Mouse (Mus musculus) embryonic facial prominence, embryonic 10.5 days (tissue): Measurements from ENCODE around the gene Mknk1. TPM values are rescaled to one million over a fixed set of nuclear protein-coding genes. Genes with fewer than 3 reads are reported as not detected.
A peak's percentile ranks its signal among the peaks of the same experiment; 100 is the strongest.

ENCODE experiments used
- DNase-seq: peaks from one replicate; pipeline ENCODE4 v3.0.0-alpha.2; 2017; ENCODE audit warnings: low spot score
- H3K27ac ChIP-seq: fragments of 300-500 bp; sonication (generic); replicated peaks from 2 replicates; pipeline ENCODE4 v1.5.1; 2016; ENCODE audit warnings: mild to moderate bottlenecking
- H3K27me3 ChIP-seq: fragments of 300-500 bp; sonication (generic); replicated peaks from 2 replicates; pipeline ENCODE4 v1.6.1; 2016; ENCODE audit warnings: low read depth, mild to moderate bottlenecking; ENCODE audit not compliant: poor library complexity, severe bottlenecking
- H3K36me3 ChIP-seq: fragments of 300-500 bp; sonication (generic); replicated peaks from 2 replicates; pipeline ENCODE4 v1.6.1; 2016; ENCODE audit warnings: mild to moderate bottlenecking, moderate library complexity
- H3K4me1 ChIP-seq: fragments of 300-500 bp; sonication (generic); 2 replicates; pipeline ENCODE4 v1.6.1; 2016
- H3K4me3 ChIP-seq: fragments of 300-500 bp; sonication (generic); 2 replicates; pipeline ENCODE4 v1.5.1; 2016; ENCODE audit warnings: mild to moderate bottlenecking, moderate library complexity
- H3K9me3 ChIP-seq: fragments of 300-500 bp; sonication (generic); 2 replicates; pipeline ENCODE4 v1.6.1; 2016; ENCODE audit warnings: mild to moderate bottlenecking
- WGBS: fragments of 180-500 bp; shearing (Covaris S2); methylation state at CpG from one replicate; pipeline ENCODE4 v1.1.7; 2016; 5-methylcytosine and 5-hydroxymethylcytosine counted together
- polyA plus RNA-seq: library from polyadenylated mRNA; unstranded; fragments of >200 nt; fragmentation: Nextera tagmentation; extraction: Ambion mirVana; gene quantifications from 2 replicates; pipeline ENCODE4 v1.2.1, GENCODE M21; 2016

The Mknk1 gene
- 23.0 and 23.6 TPM in 2 replicates for polyA plus RNA-seq

DNA sequence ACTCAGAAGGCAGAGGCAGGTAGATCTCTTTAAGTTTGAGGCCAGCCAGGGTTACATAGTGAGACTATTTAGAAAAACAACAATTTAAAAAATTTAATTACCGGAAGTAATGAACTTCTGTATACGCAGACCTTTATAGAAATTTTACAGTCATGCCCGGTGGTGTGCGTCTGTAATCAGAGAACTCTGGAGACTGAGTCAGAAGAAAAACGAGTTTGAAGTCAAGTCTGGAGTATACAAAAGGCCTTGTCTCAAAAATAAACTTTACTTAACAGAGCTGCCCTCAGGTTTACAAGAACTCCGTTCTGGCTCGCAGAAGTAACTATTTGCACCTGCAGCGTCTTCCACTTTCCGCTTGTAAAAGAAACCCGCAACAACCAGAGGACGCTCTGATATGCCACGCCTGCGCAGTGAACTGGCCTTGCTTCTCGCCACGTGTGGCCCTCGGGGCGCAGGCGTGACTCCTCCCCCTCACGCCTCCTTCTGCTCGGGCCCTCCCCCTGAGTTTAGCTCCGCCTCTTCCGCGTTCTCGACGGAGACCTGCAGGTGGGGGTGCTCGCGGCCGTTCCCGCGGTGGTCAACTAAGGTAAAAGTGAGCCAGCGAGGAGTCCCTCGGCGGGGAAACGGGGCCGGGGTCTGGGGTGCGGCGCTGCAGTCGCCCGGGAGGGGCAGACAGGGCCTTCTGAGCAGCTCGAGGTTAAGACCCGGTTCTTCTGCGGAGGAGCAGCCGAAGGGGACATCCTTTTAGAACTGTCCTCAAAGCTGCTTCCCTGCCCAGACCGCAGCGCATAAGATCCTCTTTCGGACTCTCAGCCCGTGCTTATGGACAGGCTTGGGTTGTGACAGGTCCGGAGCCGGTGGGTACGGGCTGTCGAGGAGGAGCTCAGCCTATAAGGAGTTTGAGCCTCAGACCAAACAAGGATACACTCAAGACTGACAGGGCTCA is at the start of gene Mknk1:
TSS of gene Mknk1 (plus strand) at position 503 of the 946 bp plus-strand sequence.
- WGBS, result 3% methylated on average over 51 of the region's 51 CpGs
- DNase-seq, result peak; percentile 95
- no peaks in the 10 kb centered on the region for H3K9me3 ChIP-seq
- peak within 1 kb of the TSS; percentile 88 for H3K4me3 ChIP-seq
- H3K36me3 ChIP-seq, result no peaks in the 10 kb centered on the region
- H3K27ac ChIP-seq, result peak within 1 kb of the TSS; percentile 84
- peaks cover 23% of the 10 kb centered on the region for H3K4me1 ChIP-seq
- H3K27me3 ChIP-seq, result no peaks in the 10 kb centered on the region

DNA sequence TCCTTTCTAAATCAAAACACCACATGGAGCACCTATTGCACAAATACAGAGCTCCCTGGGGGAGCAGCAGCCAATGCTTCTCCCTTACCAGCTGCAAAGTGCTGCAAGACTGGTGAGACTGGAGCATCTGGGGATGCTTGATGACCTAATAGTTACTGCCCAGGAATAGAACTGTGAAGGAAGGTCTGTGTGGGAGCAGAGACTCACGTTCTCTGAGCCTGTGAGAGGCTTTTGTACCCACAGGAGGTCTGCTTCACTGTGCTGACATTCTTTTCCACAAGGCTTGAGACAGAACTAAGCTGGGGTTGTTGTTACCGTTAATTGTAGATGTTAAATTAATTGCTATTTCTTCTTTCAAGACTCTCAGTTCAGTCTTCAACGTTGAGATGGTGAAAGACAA is 48.1 kb upstream of the Mknk1 start:
- WGBS, result 84% methylated on average over 3 of the region's 3 CpGs
- peaks cover 5% of the 10 kb centered on the region for H3K4me1 ChIP-seq
- peaks cover 50% of the 10 kb centered on the region for H3K36me3 ChIP-seq
- no peaks in the 10 kb centered on the region for H3K27me3 ChIP-seq
- DNase-seq, result no peak
- H3K9me3 ChIP-seq, result no peaks in the 10 kb centered on the region
- no peak overlapping the region for H3K4me3 ChIP-seq
- H3K27ac ChIP-seq, result no peak overlapping the region

DNA sequence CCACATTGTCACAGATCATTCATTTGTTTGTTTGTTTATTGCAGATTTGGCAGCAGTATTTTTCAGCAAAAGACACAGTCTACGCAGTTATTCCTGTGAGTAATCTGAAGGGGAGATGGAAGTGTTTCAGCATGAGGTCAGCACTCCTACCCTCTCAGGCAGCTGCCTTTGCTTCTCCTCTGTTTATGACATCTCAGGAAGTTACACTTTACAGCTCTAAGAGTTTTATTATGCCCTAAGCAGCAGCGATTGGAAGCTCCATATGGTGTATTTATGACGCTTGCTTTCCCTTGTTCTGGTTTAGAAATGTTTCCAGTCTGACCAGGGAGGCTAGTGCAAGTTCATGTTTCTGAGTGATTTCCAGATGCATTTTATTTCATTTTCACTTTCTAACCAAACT is 43.6 kb upstream of the Mknk1 start:
- no peak for DNase-seq
- H3K4me3 ChIP-seq, result no peak overlapping the region
- no peaks in the 10 kb centered on the region for H3K4me1 ChIP-seq
- peaks cover 77% of the 10 kb centered on the region for H3K36me3 ChIP-seq
- 96% methylated on average over 3 of the region's 3 CpGs for WGBS
- H3K27ac ChIP-seq, result no peak overlapping the region
- no peaks in the 10 kb centered on the region for H3K27me3 ChIP-seq
- H3K9me3 ChIP-seq, result no peaks in the 10 kb centered on the region

DNA sequence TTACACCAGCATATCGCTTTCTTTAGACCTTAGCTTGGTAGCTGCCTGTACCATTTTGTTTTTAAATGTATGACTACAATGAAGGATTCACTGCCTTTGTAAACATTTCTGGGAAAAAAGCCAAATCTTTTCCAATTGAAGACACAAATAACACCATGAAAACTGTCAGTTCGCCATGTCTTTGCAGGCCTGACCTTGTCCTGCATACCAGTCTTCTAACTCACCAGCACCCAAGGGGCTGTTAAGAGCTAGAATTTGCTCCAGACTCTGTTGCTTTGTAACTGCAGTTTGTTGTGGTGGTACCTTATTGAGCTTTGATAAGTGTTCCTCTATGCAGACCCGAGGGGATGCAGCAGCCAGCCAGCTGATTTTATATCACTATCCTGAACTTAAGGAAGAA is 39.0 kb upstream of the Mknk1 start:
- Histone ChIP-seq H3K4me3 (no peak overlapping the region), H3K36me3 (peaks cover 72% of the 10 kb centered on the region), H3K27ac (no peak overlapping the region), H3K27me3 (no peaks in the 10 kb centered on the region), H3K9me3 (no peaks in the 10 kb centered on the region), H3K4me1 (no peaks in the 10 kb centered on the region)
- DNase-seq, result no peak
- WGBS, result 92% methylated on average over 3 of the region's 3 CpGs

DNA sequence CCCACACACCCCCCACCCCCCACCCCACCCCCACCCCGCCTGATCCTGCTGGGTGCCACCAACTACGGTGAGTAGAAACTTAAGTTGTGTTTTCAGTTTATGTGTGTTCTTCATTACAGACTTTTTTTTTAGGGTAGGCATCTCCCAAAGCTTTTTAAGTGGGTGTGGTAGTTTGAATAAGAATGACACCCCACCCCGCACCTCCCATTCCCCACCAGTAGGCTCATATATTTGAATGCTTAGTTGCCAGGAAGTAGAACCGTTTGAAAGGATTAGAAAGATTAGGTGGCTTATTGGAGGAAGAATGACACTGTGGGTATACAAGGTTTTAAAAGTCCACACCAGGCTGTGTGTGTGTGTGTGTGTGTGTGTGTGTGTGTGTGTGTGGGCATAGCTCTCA is 26.7 kb upstream of the Mknk1 start:
- WGBS, result 90% methylated on average over 4 of the region's 4 CpGs
- Histone ChIP-seq H3K27ac (no peak overlapping the region), H3K4me3 (no peak overlapping the region), H3K36me3 (peaks cover 54% of the 10 kb centered on the region), H3K27me3 (no peaks in the 10 kb centered on the region), H3K4me1 (no peaks in the 10 kb centered on the region), H3K9me3 (no peaks in the 10 kb centered on the region)
- DNase-seq, result no peak

DNA sequence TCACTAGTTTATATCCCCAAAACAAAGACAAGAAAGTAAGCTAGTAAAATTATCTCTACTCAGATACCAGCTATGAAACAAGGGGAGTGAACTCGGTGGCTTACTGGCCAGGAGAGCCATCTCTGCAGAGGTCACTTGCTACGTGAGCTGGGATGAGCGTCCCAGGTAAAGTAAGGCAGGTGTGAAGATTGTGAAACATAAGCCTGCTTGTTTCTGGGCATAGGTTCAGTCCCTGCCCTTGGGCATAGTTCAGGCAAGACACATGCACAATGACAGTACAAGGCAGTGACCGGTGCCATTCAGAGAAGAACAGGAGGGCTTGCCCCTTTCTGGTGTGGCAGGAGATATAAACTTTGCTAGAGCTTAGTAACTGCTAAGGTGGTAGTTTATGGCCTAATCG is 23.4 kb upstream of the Mknk1 start:
- no peak for DNase-seq
- Histone ChIP-seq H3K4me1 (no peaks in the 10 kb centered on the region), H3K4me3 (no peak overlapping the region), H3K27ac (no peak overlapping the region), H3K9me3 (no peaks in the 10 kb centered on the region), H3K27me3 (no peaks in the 10 kb centered on the region), H3K36me3 (peaks cover 47% of the 10 kb centered on the region)
- WGBS, result 91% methylated on average over 5 of the region's 5 CpGs

DNA sequence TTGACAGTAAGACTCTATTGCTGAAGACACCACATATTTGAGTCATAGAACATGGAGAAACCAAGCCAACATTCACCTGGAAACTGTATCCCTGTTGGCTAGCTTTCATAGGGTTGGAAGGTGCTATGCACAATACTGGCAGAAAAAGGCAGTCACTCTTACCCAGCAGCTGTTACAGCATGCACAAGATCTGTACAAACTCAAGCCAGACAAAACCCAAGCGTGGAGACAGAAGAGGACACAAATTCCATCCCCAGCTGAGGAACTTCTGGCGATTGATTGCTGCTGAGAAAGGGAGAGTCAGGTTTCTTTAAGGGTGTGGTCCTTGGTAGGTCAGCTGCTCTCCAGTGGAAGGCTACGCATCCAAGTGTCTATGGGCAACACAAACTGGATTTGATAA is 18.8 kb upstream of the Mknk1 start:
- H3K27ac ChIP-seq, result no peak overlapping the region

DNA sequence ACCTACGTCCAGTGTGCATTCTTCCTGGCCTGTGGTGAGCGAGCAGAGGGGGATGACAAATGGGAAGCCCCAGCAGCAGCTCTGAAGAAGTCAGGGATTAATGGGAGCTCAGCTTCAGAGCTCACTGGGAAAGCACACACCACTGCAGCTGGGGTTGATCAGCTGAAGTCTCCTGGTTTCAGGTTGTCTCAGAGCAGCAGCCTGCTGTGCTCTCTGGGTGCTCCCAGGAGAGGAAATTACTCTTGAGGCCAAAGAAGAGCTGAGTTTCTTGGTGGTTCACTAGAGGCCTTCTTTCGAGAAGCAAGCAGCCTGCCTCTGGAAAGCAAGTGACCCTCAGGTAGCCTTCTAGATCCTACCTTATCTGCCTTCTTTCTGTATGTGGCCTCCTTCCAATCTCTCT is 18.1 kb upstream of the Mknk1 start:
- no peak overlapping the region for H3K4me3 ChIP-seq
- no peak for DNase-seq
- H3K4me1 ChIP-seq, result peaks cover 8% of the 10 kb centered on the region; the same call in 1 of the 2 replicates
- 80% methylated on average over 3 of the region's 3 CpGs for WGBS
- no peak overlapping the region for H3K27ac ChIP-seq
- H3K9me3 ChIP-seq, result no peaks in the 10 kb centered on the region
- no peaks in the 10 kb centered on the region for H3K27me3 ChIP-seq
- peaks cover 5% of the 10 kb centered on the region; the same call in 1 of the 2 replicates for H3K36me3 ChIP-seq

More for the DNA sequence above, 18.8 kb upstream of the Mknk1 start:
- Histone ChIP-seq H3K27me3 (no peaks in the 10 kb centered on the region), H3K4me3 (no peak overlapping the region), H3K36me3 (peaks cover 13% of the 10 kb centered on the region; the same call in 1 of the 2 replicates), H3K4me1 (peaks cover 8% of the 10 kb centered on the region; the same call in 1 of the 2 replicates), H3K9me3 (no peaks in the 10 kb centered on the region)
- WGBS, result 77% methylated on average over 3 of the region's 3 CpGs
- no peak for DNase-seq

DNA sequence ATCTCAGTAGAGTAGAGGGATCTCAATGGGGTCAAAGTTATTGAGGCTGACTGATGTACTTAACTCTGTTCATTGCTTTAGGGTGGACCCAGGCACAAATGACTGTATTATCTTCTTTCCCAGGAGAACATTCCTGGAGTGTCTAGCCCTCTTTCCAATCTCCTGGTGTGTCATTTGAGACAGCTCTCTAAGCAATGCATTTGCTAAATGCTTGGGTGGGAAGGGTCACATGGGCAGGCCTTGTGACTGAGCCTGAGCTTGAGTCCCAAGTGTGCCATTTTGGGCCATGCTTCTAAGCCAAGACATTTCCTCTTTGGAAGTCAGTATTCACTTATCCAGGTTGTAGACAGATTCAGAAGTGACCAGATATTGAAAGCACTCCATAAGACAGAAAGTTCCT is 17.6 kb upstream of the Mknk1 start:
- DNase-seq, result no peak
- Histone ChIP-seq H3K27me3 (peaks cover under 1% of the 10 kb centered on the region), H3K36me3 (peaks cover under 1% of the 10 kb centered on the region; the same call in 1 of the 2 replicates), H3K4me1 (peaks cover 8% of the 10 kb centered on the region; the same call in 1 of the 2 replicates), H3K27ac (no peak overlapping the region), H3K9me3 (no peaks in the 10 kb centered on the region), H3K4me3 (no peak overlapping the region)

DNA sequence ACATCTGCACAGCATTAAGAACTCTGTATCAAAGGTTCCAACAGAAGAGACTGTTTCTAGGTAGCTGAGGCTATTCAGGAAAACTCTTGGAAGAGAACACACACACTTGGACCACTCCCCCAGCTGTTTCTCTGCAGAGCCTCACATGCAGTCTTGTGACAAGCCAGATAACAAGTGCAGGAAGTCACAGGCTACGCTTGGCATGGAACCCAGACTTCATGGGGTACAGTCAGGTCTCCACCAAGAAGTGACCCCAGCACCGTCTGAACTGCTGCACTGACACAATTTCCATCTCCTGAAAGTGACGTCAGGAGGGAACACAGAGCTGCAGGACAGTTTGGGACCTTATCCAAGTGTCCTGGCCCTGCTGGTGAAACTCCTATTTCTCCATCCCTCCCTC is 17.1 kb upstream of the Mknk1 start:
- H3K9me3 ChIP-seq, result no peaks in the 10 kb centered on the region
- H3K27ac ChIP-seq, result no peak overlapping the region
- no peaks in the 10 kb centered on the region for H3K36me3 ChIP-seq
- DNase-seq, result no peak
- peaks cover 6% of the 10 kb centered on the region for H3K27me3 ChIP-seq
- 82% methylated on average over 3 of the region's 3 CpGs for WGBS
- no peak overlapping the region for H3K4me3 ChIP-seq
- peaks cover 8% of the 10 kb centered on the region; the same call in 1 of the 2 replicates for H3K4me1 ChIP-seq

DNA sequence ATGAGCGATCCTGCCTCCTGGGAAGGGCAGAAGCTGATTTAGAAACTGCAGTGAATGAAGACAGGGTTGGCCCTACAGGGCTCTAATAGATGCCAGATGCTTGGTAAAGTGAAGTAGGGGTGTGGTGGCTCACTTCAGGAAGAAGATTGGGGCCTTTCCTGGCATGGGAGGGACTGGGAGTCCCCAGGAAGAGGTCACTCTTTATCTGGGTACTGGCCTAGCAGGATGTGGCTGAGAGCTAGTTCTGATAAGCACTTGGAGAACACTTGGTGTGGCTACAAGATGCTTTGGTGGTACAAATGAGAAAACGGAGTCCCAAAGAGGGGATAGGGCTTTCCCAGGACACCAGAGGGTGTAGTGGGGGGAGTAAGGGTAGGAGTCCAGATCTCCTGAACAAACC is 14.8 kb upstream of the Mknk1 start:
- H3K27ac ChIP-seq, result no peak overlapping the region
- H3K27me3 ChIP-seq, result peaks cover 18% of the 10 kb centered on the region
- no peaks in the 10 kb centered on the region for H3K9me3 ChIP-seq
- 66% methylated on average over 2 of the region's 2 CpGs for WGBS
- DNase-seq, result no peak
- H3K36me3 ChIP-seq, result no peaks in the 10 kb centered on the region
- H3K4me3 ChIP-seq, result no peak overlapping the region
- peaks cover 26% of the 10 kb centered on the region for H3K4me1 ChIP-seq

DNA sequence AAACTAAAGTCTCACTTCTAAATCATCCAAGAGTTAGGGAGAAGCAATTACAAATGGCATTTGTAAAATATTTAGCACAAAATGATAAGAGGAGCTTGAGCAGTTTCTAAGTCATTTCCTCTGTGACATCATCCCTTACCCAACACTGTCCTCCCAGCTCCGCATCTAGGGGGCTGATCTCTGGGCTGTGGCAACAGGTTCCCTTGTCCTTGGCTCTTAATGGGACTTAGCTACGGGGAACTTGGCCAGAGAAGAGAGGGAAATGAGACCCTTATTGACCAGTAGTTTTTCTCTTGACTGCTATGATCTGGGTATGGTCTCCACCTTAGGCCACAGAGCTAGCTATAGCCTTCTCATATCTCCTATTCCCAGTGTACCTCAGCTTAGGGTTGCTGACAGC is 13.7 kb upstream of the Mknk1 start:
- H3K9me3 ChIP-seq, result no peaks in the 10 kb centered on the region
- H3K36me3 ChIP-seq, result no peaks in the 10 kb centered on the region
- H3K27me3 ChIP-seq, result peaks cover 29% of the 10 kb centered on the region
- no peak overlapping the region for H3K4me3 ChIP-seq
- peaks cover 27% of the 10 kb centered on the region for H3K4me1 ChIP-seq
- whole genome bisulfite sequencing, result 83% methylated on average over 2 of the region's 2 CpGs
- H3K27ac ChIP-seq, result no peak overlapping the region
- DNase-seq, result no peak

DNA sequence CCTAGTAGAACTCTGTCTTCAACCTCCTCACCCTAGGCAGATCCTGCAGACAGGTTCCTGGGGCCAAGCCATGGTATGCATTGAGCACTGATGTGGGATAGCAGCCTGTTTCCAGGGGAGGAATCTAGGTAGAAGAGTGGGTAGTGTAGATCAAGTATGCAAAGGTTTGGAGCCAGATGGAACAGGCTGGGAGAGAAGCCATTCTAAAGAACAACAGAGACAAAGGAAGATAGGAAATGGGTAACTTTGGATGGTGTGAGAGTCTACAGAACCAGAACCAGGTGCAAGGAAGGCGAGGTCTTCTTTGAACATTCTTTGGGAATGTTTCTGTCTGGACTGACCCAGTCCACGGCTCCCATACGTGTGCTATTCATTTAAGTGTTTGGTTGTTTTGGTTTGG is 11.9 kb upstream of the Mknk1 start:
- peak overlapping the region; percentile 90; the same call in 1 of the 2 replicates for H3K4me3 ChIP-seq
- H3K9me3 ChIP-seq, result no peaks in the 10 kb centered on the region
- WGBS, result 74% methylated on average over 3 of the region's 3 CpGs
- peaks cover 27% of the 10 kb centered on the region for H3K4me1 ChIP-seq
- peaks cover 36% of the 10 kb centered on the region for H3K27me3 ChIP-seq
- 0 out of 2 replicates have a peak, but pooled peaks cover 2% of the 10 kb centered on the region for H3K36me3 ChIP-seq
- no peak overlapping the region for H3K27ac ChIP-seq
- no peak for DNase-seq
